Mouse (Mus musculus) erythroblast, adult 5-6 weeks (primary cell): Measurements from ENCODE around the gene Hmcn2. TPM values are rescaled to one million over a fixed set of nuclear protein-coding genes. Genes with fewer than 3 reads are reported as not detected.

Experiments
- ATAC-seq: replicated peaks from 2 replicates; pipeline ENCODE4 v1.8.0; 2016; ENCODE audit warnings: moderate number of reproducible peaks, mild to moderate bottlenecking, moderate TSS enrichment, inconsistent platforms; ENCODE audit not compliant: poor library complexity, low FRiP score, severe bottlenecking
- total RNA-seq, 2 experiments: library from RNA; stranded (forward) in 1 of 2; stranded (reverse) in 1 of 2; fragments of 150-400 nt in 1 of 2; fragments of 200-764, 138-1000 nt in 1 of 2; gene quantifications; 2 replicates each; pipeline versions ENCODE4 v1.2.3 to v1.2.4; 2015 to 2017; ENCODE audit warnings: low replicate concordance in 2 of 2

Hmcn2 gene
- total RNA-seq, 2 experiments from 2014 or later = not detected

DNA sequence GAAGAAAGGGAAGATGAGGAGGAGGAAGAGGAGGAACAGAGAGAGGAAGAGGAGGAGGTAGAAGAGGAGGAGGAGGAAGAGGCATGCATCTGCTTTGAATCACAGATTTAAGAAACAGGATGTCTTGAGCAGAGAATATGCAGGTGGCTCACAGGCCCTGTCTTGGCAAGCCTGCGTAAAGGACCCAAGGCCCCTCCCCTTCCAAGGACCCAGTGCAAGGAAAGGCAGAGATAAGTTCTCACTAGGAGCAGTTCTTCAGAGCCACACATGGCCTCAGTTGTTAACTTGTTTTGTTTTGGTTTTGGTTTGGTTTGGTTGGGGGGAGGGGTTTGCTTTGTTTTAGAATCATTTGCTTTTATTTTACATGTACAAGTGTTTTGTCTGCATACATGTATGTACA, 137.3 kb downstream of the Hmcn2 start:
- ATAC-seq = no peak

GRCm38 (mm10) chr2:31453011-31453410, 138.8 kb downstream of the Hmcn2 start:
- no peak for ATAC-seq

DNA sequence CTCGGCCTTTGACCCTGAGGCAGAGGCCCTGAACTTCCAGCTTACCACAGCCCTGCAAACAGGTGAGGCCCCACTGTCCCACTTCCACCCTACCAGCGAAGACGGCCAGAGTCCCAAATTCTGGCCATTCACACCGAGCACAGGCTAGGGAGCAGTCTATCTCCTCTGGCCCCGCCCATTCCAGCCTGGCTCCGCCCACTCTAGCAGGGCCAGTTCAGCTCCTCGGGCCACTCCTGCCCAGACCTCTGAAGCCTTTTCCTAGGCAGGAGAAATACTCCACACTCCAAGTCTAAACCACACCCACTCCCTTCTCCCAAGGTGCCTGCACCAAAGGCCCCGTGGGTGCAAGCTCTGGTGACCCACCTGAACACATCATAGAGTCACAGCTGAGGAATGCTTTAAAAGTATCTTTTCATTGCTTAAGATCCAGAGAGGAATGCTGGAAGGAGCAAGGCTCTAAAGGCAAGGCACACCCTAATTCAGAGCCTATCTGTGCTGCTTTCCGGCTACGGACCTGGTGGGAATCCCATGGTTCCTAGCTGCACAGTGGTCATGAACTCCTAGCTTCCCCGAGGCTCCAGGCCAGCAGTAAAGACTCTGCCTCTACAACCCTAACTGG, 139.5 kb downstream of the Hmcn2 start:
- ATAC-seq = no peak

DNA sequence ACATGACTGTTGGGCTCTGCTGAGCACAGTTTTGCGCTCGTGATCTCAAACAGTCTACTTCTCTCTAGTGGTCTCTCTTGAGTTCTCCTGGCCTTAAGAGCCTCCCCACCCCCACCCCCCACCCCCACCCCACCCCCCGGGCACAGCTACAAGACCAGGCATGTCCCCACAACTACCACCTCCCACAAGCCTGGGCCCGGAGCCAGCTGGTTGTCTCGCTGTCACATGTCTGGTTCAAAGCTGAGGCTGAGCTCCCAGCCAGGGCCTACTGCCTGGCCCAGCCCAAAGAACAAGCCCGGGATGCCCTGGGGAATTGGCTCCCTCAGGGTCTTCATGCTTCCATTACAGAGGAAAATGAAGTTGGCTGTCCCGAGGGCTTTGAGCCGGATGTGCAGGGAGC, 140.1 kb downstream of the Hmcn2 start:
- no peak for ATAC-seq

GRCm38 (mm10) chr2:31455418-31455817, 141.2 kb downstream of the Hmcn2 start:
- ATAC-seq = no peak

DNA sequence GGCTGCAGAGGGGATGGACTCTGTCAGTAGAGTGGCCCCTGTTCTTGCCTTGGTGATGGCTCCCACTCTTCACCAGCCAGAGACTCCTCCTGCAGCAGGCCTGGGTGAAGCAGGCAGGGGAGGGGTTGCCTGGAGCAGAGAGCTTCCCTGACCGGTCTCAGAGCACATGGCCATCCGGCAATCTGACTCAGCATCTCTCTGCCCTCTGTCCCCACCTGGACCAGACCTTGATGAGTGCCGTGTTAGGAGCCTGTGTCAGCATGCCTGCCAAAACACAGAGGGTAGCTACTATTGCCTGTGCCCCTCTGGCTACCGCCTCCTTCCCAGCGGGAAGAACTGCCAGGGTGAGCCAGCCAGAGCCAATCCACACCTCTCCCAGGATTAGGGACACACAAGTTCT, 144.2 kb downstream of the Hmcn2 start:
- ATAC-seq = no peak

DNA sequence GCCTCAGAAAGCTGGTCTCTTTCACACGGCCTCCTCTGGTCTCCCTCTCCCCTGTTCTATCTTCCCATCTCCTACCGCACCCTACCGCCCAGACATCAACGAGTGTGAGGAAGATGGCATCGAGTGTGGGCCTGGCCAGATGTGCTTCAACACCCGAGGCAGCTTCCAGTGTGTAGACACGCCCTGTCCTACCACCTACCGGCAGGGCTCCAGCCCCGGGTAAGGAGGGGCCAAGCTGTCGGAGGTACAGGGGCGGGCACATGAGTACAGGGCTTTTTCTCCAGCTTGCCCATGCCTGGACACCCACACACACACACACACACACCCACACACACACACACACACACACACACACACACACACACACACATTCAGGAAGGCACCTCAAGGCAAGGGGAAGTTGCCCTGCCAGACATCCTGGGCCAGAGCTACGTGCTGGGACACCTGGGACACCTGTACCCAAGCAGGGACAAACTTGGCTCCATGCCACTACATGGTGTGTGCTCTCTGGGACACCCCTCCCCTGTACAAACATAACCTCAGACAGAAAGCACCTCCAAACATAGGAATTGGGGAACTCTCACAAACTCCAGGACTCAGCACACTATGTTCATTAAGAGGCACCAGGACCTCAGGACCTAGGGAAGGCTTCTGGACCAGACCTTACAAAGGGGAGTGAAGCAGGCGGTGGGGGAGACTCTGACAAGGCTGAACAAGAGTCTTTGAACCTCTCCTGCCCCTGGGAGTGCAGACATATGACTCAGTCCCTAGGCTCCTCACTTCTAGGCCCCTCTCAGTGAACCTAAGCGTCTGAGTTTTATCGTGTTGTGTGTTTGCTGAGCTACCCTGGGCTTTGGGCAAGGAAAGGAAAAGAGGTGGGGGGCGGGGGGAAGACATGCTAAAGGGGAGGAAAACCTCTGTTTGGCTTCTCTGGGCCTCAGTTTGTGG, 145.0 kb downstream of the Hmcn2 start:
- ATAC-seq = no peak

- ATAC-seq = no peak
Observed at GRCm38 (mm10) chr2:31460025-31460571, 145.9 kb downstream of the Hmcn2 start.

- ATAC-seq = no peak
Observed at GRCm38 (mm10) chr2:31460920-31461319, 146.7 kb downstream of the Hmcn2 start.

DNA sequence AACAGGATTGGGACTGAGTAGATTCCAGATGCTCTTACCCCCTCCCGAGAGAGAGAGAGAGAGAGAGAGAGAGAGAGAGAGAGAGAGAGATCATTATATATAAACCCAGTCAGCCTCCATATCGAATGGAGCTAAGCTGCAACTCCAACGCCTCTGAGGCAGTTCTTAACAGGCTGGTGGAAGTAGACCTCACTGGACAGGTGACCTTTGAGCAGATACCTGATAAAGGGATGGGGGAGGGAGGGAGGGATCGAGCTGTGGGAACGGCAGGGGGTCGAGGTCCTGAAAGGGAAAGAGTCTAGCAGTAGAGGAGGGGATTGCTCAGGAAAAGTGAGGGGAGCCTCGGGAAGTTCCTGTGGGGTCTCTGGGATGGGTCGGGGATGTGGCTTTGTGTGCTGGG, 147.8 kb downstream of the Hmcn2 start:
- no peak for ATAC-seq

- ATAC-seq = no peak
Observed at GRCm38 (mm10) chr2:31463253-31463652, 149.0 kb downstream of the Hmcn2 start.

- no peak for ATAC-seq
Observed at GRCm38 (mm10) chr2:31463696-31464528, 149.7 kb downstream of the Hmcn2 start.

- no peak for ATAC-seq
Observed at GRCm38 (mm10) chr2:31464529-31464910, 150.3 kb downstream of the Hmcn2 start.

DNA sequence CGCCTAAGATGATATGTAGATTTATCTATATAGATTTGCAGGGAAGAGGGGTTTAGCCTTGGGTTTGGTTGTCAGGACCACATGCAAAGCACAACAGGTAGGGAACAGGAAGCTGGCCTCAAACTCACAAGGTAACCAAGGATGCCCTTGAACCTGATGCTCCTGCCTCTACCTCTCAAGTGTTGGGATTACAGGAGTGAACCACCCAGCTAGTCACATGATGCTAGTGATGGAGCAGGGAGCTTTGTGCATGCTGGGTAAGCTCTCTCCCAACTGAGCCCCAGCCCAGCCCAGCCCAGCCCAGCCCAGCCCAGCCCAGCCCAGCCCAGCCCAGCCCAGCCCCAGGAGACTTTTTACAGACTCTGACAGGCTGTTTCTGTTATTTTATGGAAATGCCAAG, 153.2 kb downstream of the Hmcn2 start:
- ATAC-seq = no peak

GRCm38 (mm10) chr2:31468857-31469256, 154.6 kb downstream of the Hmcn2 start:
- no peak for ATAC-seq

- ATAC-seq = no peak
Observed at GRCm38 (mm10) chr2:31469480-31469879, 155.3 kb downstream of the Hmcn2 start.

DNA sequence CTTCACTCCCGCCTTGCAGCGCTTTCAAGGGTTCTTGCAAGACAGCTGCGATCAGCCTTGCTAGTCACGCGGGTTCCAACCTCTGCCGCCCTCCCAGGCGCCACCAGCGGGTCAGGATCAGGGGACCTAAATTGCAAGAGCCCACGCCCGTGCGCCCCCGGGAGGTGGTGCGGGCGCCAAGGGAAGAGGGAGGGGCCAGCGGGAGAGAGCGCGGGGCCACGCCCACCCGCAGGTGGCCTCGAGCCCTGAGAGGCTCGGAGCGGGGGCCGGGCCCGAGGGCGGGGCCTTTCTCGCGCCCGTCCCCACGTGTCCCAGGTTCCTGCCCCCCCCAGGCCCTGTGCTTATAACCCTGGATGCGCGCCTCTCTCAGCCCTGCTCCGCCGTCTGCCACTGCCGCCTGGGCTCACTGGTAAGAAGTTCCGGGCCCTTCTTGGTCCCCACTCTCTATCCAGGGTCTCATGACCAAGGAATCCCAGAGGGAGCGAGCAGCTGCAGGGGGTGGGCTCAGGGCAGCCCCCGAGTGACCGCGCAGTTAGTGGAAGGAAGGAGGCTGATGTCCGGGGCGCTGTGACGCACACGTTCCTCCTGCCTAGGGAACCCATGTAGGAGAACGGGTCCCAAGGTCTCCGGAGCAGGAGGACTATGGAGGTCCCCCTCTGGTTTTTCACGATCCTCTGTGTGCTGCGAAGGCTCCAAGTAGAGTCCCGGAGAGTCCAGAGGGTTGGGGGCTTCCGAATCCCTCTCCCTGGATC, 155.9 kb downstream of the Hmcn2 start, which contains the start of gene Ass1:
TSS of gene Ass1 (plus strand) at position 277 of the 752 bp plus-strand sequence.
- no peak for ATAC-seq

- ATAC-seq = no peak
Observed at GRCm38 (mm10) chr2:31470683-31471385, 156.6 kb downstream of the Hmcn2 start.

DNA sequence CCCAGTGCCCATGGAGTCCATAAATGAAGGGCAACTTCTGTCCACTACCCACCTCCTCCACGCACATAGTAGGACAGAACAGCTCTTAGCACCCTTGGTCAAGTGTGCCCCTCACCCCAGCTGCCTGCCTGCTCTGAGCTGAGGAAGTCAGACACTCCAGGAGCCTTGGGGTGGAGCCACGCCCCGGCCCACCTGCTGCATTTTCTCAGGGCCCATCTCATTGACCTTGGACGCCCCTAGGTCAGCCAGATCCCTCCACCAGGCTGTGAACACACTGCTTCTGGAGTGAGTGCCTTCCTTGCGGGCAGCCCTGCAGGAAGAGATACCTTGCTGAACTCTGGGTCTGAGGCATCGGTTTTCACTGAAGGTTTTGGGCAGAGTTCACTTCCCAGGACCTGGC, 157.4 kb downstream of the Hmcn2 start:
- ATAC-seq = no peak
